Mouse (Mus musculus): Measurements from ENCODE around the gene Plekho1.

Plekho1 gene

DNA sequence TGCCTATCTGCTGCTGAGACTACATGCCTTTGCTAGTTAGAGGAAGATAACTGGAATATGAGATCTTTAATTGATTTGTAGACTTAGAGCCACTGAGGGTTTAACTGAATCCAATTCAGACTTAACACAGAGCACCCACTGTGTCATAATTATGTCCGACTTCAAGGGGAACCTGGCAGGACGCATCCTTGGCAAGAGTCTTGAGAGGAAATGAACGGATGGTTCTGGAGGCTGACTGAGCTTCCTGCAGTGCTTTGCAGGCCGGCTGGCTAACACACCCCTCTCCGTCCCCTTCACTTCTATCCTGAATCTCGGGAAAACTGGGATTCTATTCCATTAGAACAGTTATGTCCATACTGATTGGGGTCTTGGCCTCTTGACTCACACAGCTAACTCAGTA is 12.7 kb upstream of the Plekho1 start:
- DNase-seq (ENCODE audit: low read depth): no peak

DNA sequence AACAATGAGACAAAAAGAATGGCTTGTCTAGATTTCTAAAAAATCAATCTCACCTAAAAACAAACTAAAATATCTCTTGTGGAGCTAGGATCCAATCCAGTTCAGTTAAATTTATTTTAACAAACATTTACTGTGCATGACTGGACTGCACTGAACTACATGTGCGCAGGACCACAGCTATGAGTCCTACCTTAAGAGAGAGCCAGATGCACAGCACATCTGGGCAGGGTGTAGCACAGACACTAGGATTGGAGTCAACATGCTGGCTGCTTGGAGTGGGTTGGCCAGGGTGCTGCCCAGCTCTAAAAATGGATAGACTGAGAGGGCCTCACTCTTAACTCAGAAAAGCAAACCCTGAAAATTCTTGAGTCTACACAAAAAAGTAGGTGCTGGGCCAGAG is 5.8 kb upstream of the Plekho1 start:
- DNase-seq (ENCODE audit: low read depth): no peak

DNA sequence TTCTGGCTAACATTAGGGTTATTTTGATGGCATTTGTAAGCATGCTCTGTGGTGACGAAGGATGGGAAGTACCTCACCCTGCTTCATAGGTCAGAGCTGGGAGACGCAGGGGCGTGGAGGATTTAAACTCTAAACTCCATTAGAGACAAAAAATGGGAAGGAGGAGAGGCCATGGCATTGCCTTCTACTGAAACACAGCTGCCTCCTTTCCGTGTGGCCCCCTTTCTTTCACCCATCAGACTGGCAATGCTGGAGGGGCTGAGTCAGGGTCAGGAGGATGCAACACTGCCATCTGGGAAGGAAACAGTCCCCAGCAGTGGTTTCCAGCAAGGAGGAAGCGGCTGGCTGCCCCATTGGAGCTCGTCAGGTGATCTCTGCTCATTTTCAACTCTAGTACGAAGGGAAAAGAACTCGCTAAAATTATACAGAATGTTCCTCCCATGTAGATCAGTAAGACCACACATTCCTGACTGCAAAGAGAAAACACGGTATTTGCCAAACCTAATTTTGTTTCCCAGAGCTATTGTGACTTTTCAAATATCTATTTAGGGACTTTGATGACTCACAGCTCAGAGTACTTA is 5.2 kb upstream of the Plekho1 start:
- no peak for DNase-seq (ENCODE audit: low read depth)

DNA sequence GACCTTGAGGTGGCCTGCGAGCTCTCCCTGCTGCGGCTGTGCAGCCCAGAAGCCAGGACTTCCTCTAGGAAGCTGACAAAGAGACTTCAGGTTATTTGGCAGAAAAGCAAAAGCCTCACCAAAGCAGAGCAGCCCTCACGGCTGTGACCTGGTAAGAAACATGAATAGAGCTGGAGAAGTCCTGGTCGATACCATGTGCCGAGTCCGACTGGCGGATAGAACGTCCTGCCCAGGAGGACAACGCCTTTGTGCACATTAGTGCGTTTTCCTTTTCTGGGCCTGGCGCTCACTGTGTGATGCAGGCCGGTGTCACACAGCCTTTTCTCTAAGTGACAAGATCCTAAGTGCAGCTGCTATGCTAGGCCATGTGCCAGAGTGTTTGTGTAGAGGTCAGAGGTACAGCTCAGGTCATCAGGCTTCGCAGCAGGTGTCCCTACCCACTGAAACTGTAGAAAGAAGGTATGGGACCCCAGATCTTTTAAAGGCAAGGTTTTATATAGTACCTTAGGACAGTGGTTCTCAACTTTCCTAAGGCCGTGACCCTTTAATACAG is 4.4 kb upstream of the Plekho1 start:
- no peak for DNase-seq (ENCODE audit: low read depth)

DNA sequence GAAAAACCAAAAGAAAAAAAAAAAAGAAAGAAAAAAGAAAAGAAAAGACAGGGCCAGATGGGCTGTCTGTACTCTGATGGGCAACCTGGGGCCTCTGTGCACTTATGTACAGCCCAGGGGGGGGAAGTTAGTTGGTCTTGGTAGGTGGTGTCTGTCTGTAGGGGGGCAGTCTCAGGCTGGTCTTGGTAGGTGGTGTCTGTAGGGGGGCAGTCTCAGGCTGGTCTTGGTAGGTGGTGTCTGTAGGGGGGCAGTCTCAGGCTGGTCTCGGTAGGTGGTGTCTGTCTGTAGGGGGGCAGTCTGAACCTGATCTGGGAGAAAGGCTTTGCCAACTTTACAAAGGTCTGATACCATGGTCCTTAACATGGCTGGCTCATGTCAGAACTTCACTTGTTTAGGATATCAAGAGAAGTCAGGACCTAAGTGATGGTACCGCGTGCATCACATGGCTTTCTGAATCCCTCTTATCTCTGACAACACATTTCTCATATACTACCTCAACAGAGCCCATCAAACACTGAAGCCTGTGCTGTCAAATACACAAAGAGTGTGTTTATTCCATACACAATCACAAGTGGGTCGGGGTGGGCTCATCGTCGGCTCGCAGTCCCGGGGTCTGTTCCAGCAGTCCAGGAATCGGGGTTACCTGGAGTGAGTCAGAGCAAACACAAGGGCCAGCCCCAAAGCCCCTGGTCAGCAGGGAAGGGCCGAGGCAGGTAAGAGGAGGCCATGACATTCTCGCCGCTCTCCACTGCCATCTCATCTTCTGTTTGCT is 3.7 kb upstream of the Plekho1 start:
- DNase-seq (ENCODE audit: low read depth): no peak

DNA sequence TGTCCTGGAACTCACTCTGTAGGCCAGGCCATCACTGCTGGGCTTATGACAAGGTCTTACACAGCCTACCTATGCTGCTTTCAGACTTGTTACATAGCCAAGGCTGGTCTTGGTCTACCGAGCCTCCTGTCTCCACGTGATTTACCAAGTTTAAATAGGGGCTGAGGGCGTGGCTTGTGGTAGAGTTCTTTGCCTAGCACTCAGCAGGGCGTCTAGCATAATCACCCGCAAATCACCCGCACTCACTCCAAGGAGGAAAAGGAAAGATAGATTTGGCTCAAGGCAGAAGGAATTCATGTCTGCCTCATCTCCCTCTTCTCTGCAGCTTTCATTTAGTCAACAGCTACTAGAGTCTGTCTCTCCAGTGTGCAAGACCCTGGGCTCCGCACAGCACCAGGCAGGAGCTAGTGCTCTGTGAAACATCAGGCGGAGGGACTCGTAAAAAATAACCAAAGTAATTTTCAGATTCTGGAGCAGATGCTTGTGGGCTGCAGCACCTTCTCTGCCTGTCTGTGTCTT is 1.5 kb upstream of the Plekho1 start:
- peak; percentile 48 for DNase-seq (ENCODE audit: low read depth)

DNA sequence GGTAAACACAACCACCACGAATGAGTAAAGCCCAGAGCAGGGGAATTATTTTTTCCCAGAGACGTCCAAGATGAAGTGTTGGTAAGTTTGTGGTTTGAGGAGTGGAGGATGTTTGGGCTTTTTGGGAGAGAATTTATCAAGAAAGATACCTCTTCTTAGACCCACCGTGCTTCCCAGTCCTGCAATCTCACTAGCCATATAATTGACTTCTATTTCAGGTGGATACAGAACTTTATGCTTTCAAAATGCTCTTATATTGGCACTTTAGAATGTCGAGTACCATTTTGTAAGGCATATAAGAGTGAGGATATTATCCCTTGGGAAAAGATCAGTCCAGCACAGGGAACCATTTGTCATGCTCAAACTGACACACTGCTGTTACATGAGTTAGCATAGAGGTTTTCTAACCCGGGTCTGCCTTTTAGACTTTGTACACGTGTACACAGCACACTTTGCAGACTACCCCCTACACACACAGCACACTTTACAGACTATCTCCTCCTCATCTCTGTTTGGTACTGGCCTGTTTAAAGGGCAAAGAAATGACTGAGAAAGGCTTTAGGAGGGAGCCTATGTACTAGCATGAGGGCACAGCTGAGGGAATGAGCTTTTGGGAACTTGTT is 761 bp upstream of the Plekho1 start:
- peak; percentile 26 for DNase-seq (ENCODE audit: low read depth)

DNA sequence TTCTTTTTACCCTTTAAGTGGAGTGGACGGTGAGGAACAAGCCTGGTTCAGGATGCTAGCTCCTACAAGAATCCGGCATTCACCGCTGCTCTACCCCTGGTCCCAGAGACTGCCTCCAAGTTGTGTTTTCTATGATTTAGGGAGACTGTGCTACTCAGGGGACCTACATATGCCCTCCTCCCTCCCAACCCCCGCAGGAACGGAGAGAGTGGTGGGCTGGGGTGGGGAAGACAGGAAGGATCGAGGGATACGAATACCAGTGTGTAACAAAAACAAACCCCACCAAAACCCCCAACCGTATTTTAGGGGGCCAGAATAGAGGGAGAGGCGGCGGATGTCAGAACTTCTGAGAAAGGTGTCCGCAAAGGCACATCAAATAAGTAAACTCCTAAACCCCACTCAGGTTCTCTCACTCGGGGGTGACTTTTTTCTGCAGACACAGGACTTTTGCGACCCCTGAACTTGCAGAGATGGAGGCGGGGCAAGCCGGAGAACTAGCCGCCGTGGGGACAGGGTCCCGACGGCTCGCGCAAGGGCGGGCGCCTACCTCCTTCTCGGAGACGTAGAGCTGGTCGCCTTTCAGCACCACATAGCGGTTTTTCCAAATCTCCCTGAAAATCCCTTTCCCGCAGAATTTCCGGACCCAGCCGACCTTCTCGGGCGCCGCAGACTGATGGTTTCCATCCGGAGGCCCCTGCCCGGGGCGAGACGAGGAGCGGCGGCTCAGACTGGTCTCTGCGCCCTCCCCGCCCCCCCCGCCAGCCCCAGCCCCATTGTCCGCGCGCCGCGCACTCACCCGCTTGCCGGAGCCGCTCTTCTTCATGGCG is 613 bp downstream of the Plekho1 start:
- DNase-seq (ENCODE audit: low read depth): peak; percentile 49

DNA sequence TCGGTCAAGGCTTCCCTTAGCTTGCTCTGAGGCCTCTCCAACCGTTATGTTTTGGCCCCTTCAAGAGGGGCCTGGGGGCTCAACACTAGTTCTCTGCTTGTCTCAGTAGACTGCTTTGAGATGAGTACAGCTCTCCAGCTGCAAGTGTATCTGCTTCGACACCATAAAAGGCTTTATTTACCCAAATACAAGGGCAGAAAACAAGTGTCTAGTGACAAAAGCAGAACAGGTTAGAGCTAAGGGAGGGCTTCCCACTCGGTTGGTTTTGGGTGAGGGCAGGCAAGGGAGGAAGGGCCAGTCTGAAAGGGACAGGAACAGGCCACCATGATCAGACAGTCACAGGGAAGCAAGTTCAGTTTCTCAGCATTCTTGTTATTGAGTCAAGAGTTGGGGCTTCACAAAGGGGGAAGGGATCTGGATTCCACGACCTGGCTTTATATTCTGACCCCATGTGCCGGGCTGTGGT is 1.4 kb downstream of the Plekho1 start:
- peak; percentile 30 for DNase-seq (ENCODE audit: low read depth)

DNA sequence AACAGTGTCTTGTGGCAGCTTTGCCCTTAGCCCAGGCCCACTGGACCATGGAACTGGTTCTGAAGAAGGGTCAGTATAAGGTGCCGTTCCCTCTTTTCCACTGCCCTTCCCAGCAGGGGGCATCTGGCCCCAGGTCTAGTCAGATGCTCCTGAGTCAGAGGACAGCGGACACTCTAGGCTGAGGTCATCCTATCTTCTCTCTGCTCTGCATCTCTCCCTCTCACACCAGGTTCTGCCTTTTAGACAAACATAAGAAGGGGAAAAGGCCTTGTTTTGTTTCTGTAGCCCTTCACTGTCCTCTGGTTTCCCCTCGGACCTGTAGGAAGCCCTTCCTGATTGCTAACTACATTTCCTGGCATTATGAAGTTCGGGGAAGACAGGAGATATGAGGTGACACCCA is 1.9 kb downstream of the Plekho1 start:
- DNase-seq (ENCODE audit: low read depth): peak; percentile 15

DNA sequence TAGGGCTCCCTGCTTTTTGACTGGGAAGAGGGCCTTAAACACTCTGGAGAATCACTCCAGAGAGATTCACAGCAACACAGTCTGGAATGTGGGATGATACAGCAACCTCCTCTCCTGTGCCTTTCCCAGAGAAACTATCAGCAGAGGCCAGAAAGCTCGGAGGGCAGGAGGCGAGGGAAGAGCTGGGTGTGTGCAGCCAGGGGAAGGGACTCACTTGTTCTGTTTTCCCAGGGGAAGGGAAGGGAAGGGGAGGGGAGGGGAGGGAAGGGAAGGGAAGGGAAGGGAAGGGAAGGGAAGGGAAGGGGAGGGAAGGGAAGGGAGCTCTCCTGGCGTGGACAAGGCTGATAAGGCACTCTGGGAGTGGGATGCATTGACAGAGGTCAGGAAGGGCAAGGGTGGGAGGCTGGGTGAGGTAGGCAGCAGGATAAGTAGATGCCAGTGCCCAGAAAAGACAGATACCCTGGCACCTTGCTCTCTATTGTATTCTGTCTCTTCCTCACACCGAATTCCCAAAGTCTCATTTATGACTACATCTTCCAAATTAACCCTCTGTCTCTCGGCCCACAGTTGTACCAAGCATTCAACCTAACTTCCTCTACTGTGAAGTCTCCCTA is 2.7 kb downstream of the Plekho1 start:
- DNase-seq (ENCODE audit: low read depth): no peak

DNA sequence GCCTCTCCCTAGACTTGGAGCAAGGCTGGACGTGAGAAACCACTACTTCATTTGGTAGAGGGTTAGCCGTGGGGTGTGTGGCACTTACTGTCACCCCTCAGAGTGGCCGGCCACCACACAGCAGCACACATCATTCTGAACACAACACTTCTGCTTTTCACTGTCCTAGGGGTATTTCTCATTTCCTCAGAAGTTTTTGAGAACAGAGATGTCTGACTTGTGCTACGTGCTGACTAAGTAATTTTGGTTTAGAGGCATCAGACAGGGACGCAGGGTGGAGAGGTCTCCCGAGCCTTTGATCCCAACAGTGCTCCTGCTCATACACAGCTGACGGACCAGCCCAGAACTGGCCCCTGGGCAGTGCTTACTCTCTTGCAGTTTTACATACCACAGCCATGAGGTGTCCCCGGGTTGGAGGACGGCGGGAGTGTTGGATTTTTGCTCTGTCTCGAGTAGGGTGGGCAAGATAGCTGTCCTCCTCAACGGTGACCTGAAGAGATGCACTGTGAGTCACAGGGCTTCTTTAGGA is 5.3 kb downstream of the Plekho1 start:
- no peak for DNase-seq (ENCODE audit: low read depth)

DNA sequence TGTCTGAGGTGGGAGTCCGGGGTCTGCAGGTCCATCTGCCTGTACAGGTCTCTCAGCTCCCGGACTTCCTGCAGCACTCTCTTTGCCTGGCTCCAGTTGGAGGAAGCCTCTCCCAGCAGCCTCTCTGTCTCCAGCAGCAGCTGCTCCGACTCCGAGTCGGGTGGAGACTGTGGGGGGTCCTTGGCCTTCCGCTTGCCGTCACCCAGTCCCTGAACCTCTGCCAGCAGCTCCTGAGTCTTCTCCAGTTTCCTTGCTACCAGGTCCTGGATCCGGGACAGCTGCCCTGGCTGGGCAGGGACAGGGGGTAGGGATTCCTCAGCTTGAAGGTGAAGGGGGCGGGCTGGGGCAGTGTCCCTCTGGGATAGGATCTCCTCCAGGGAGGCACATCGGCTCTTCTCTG is 6.8 kb downstream of the Plekho1 start:
- DNase-seq (ENCODE audit: low read depth): no peak

DNA sequence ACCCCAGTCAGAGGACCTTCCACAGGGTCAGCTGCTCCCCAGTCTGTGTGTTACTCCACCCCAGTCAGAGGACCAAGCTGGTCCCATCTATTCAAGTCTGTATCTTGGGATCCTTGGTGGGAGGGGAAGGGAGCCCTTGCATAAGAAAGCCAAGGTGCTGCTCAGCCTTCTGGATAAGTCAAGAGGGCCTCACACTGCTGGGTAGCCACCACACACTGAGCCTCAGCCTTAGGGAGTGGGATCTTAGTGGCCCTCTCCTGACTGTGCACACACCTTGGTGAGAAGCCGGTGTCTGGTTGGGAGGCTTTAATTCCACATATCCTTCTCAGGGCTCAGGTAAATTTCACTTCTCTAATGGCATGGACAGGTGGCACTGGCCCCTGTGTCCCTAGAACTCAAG is 7.7 kb downstream of the Plekho1 start:
- no peak for DNase-seq (ENCODE audit: low read depth)

DNA sequence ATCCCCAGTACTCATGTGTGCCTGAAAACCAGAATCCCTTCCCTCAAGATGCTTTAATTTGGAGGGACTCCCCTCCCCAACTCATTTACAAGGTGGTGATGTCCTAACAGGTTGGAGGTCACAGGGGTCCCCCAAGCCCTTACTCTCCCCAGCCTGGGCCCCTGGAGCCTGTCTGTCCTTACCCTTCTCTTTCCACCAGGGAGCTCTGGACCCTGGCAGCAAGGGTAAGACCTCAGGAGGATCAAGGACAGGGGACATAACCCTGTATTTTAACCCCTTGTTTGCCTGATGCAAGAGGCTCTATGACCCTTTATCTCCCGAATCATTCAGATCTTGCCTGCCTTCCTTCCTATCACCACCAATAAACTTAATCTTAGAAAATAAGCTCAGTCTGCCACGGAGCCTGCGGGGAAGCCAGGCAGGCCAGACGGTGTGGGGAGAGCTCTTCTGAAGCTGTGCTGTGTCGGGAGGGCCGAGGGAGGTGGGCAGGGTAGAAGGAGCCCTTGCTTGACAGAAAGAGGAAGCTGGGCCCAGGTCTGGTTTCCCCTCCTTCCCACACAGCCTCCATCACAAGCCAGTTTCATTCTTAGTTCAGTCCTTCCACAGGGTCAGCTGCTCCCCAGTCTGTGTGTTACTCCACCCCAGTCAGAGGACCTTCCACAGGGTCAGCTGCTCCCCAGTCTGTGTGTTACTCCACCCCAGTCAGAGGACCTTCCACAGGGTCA is 8.3 kb downstream of the Plekho1 start:
- peak; percentile 25 for DNase-seq (ENCODE audit: low read depth)

DNA sequence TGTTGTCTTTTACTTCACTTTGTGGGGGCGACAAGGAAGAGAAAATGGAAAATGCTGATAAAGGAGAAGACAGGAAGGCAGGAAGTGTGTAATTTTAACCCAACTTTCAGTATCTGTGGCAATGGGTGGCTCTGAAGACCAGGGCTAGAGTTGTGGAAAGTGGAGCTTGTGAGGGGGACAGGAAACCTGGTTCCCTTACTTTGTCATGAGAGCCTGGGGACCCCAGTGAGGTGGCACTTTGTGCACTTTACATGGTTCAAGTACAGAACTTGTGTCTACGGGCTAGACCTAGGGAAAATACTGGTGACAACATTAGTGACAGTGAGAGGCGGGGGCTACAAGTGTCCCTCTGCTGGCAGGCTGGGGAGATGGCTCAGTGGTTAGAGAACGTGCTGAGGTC is 8.8 kb downstream of the Plekho1 start:
- peak; percentile 46 for DNase-seq (ENCODE audit: low read depth)

DNA sequence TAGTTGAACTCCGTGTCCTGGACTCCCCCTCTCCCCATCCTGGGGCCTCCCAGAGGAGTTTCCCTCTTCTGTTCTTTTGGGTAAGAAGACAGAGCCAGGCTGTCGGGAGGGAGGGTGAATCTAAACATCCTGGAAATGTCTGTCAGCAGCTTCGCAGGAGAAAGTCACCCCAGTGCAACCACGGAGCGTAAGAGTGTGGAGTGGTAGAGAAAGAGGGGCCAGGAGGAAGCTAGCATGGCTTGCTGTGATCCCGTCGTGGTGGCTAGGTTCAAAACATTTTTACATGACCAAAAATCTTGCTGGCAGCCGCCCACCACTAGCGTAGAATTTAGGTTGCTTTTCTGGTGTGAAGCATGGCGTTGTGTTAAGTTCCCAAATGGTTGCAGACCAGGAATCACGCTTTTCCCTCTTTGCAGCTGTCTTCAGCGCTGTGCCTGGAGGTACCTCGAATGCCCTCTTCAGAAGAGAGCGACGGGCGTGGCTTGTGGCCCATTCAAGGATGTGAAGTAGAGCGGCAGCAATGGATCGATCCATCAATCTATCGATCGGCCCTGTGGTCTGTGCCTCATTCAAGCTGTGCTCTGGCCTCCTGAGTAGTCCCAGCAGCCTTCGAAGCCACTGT is 9.7 kb downstream of the Plekho1 start:
- peak; percentile 67 for DNase-seq (ENCODE audit: low read depth)

DNA sequence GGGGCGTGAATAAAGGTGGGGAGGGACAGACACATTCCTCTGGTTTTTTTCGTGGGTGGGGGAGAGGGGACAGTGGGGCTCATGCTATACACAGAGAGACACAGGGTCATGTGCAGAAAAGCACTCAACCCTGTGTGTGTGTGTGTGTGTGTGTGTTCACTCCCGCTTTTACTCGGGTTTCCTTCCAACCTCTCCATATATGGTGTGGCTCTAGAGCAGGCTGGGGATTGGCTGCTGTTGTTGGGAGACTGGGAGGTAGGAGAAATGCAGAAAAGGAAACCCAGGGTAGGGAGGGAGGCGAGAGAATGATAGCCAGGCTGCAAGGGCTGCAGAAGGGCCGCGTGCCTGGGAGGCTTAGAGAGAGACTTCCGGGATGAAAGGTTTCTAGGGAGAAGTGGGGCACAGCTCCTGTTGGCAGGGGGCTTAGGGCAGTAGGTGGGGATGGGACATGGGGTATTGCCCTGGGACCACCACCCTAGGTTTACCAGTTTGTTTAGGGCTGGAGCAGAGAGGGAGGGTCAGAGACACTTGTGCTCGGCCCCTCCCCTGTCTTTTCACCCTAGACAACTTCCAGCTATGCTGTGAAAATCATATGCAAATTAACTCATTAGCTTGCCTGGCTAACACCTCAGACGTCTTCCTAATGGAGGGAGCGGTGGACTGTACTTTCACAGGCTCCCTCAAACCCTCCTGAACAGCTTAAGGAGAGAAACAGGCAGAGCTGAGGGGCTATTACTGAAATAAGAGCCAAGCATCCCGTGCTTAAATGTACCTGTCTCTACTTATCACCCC is 10.4 kb downstream of the Plekho1 start:
- DNase-seq (ENCODE audit: low read depth): peak; percentile 25

DNA sequence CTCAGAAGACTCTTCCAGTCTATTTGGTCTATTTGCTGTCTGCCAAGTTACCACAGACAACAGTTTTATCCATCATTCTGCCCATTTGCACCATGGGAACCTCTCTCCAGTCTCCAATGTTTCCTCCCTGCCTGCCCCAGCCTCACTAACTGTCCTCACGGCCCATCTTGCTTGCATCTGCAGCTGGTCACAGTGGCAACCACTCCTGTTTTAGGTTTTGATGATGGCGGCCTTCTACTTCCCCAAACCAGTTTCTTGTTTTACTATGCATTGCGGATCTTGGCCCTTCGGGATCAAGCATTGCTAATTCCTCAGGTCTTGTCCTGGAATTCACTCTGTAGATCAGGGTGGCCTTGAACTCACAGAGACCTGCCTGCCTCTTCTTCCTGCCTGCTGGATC is 13.7 kb downstream of the Plekho1 start:
- DNase-seq (ENCODE audit: low read depth): no peak

Measured in naive thymus-derived CD4-positive, alpha-beta T cell, adult 2 months (primary cell).